Mouse (Mus musculus) ES-E14 (cell line): ENCODE measurements around the gene Btg3. TPM values are rescaled to one million over a fixed set of nuclear protein-coding genes. Genes with fewer than 3 reads are reported as not detected.

ENCODE experiments used
- DNase-seq: peaks from one replicate; pipeline ENCODE4 v3.0.0-alpha.2; 2013; ENCODE audit warnings: low read depth, low spot score
- H3K27ac ChIP-seq: 2 replicates; pipeline ENCODE4 v1.5.1; 2012; ENCODE audit warnings: low read depth, mild to moderate bottlenecking, low read length, moderate library complexity, mixed read lengths; ENCODE audit not compliant: poor library complexity, insufficient read depth, severe bottlenecking
- H3K36me3 ChIP-seq: 2 replicates; pipeline ENCODE4 v1.6.1; 2012; ENCODE audit warnings: mild to moderate bottlenecking, low read length, moderate library complexity, mixed read lengths; ENCODE audit not compliant: control insufficient read depth, poor library complexity, insufficient read depth, severe bottlenecking
- H3K4me1 ChIP-seq, 2 experiments: fragments of 150-350 bp in 1 of 2; sonication (generic) in 1 of 2; 2 replicates each; pipeline ENCODE4 v1.6.1; 2012; ENCODE audit warnings: low read length in 2 of 2, mild to moderate bottlenecking in 1 of 2, mixed read lengths in 1 of 2; ENCODE audit not compliant: control insufficient read depth in 2 of 2, insufficient read depth in 2 of 2, poor library complexity in 1 of 2
- H3K4me3 ChIP-seq, 2 experiments: fragments of 150-350 bp in 1 of 2; sonication (generic) in 1 of 2; 2 replicates each; pipeline ENCODE4 v1.5.1; 2012; ENCODE audit warnings: low read length in 2 of 2, low read depth in 1 of 2, mild to moderate bottlenecking in 1 of 2, mixed read lengths in 1 of 2; ENCODE audit not compliant: insufficient read depth in 1 of 2, poor library complexity in 1 of 2, severe bottlenecking in 1 of 2
- H3K9ac ChIP-seq: 2 replicates; pipeline ENCODE4 v1.6.1; 2012; ENCODE audit warnings: low read depth, mild to moderate bottlenecking, low read length, mixed read lengths; ENCODE audit not compliant: poor library complexity, insufficient read depth, severe bottlenecking
- H3K9me3 ChIP-seq: fragments of 150-350 bp; sonication (generic); 2 replicates; pipeline ENCODE4 v1.6.1; 2012; ENCODE audit warnings: low read depth, mild to moderate bottlenecking, low read length; ENCODE audit not compliant: control insufficient read depth, insufficient read depth
- CHD2 ChIP-seq: IDR thresholded peaks from 2 replicates; pipeline ENCODE4 v1.6.1; 2014; ENCODE audit warnings: mild to moderate bottlenecking, low read depth, low read length, inconsistent platforms
- HCFC1 ChIP-seq: IDR thresholded peaks from 2 replicates; pipeline ENCODE4 v1.6.1; 2012; ENCODE audit warnings: low read length, inconsistent platforms, borderline replicate concordance; ENCODE audit not compliant: insufficient read depth
- MAFK ChIP-seq: IDR thresholded peaks from 2 replicates; pipeline ENCODE4 v1.6.1; 2014; ENCODE audit warnings: mild to moderate bottlenecking, low read depth, low read length, inconsistent platforms; ENCODE audit not compliant: insufficient read depth
- ZC3H11A ChIP-seq: IDR thresholded peaks from 2 replicates; pipeline ENCODE4 v1.6.1; 2012; ENCODE audit warnings: low read depth, mild to moderate bottlenecking, inconsistent platforms, low read length, borderline replicate concordance
- ZNF384 ChIP-seq: IDR thresholded peaks from 2 replicates; pipeline ENCODE4 v1.6.1; 2012; ENCODE audit warnings: low read depth, low read length, inconsistent platforms
- in situ Hi-C, 2 experiments: fragments of 600-800 bp; cut with MboI; formaldehyde crosslinking; loops; one replicate each; pipeline ENCODE4 v1.15.1; 2025; ENCODE audit warnings: low sequenced_read_pairs in 2 of 2, inconsistent platforms in 1 of 2; ENCODE audit not compliant: unreplicated experiment in 2 of 2
- total RNA-seq: library from RNA; depleted of rRNA; stranded (reverse); fragments of 300-350 nt; gene quantifications from 2 replicates; pipeline ENCODE4 v1.2.3, GENCODE M21; 2012

The Btg3 gene
- total RNA-seq, 1 experiment: 27.9 TPM

- TF ChIP-seq HCFC1 (no peak), CHD2 (no peak), MAFK (no peak), ZC3H11A (no peak), ZNF384 (no peak)
- Histone ChIP-seq H3K36me3 (peaks cover 19% of the 10 kb centered on the region), H3K4me1 (no peaks in the 10 kb centered on the region), H3K4me3 (no peak overlapping the region), H3K27ac (no peak overlapping the region), H3K9me3 (no peaks in the 10 kb centered on the region), H3K9ac (no peak overlapping the region)
- no peak for DNase-seq
- in situ Hi-C loops: no loop called here
These were observed 15.5 kb downstream of the Btg3 start for GRCm38 (mm10) chr16:78361466-78361865.

GRCm38 (mm10) chr16:78357757-78358156 is 19.2 kb downstream of the Btg3 start:
- Histone ChIP-seq H3K36me3 (peaks cover 13% of the 10 kb centered on the region), H3K9me3 (no peaks in the 10 kb centered on the region), H3K4me1 (no peaks in the 10 kb centered on the region), H3K4me3 (no peak overlapping the region), H3K27ac (no peak overlapping the region), H3K9ac (no peak overlapping the region)
- TF ChIP-seq MAFK (no peak), ZNF384 (no peak), CHD2 (no peak), ZC3H11A (no peak), HCFC1 (no peak)
- in situ Hi-C loops: no loop called here
- DNase-seq: no peak

GRCm38 (mm10) chr16:78347328-78347926 is 29.6 kb downstream of the Btg3 start:
- no peak overlapping the region for H3K27ac ChIP-seq
- in situ Hi-C loops: loop anchor here in 1 of 2 experiments (10.0 kb wide), 1 partner anchor 143 kb away; no protein-coding TSS in a partner anchor
- H3K4me3 ChIP-seq: no peak overlapping the region
- no peaks in the 10 kb centered on the region for H3K9me3 ChIP-seq
- no peaks in the 10 kb centered on the region for H3K4me1 ChIP-seq
- H3K36me3 ChIP-seq: peaks cover 1% of the 10 kb centered on the region; the same call in 1 of the 2 replicates
- TF ChIP-seq CHD2: no peak
- TF ChIP-seq ZC3H11A: no peak
- TF ChIP-seq MAFK: no peak
- TF ChIP-seq HCFC1: no peak
- no peak for TF ChIP-seq ZNF384
- no peak overlapping the region for H3K9ac ChIP-seq
- no peak for DNase-seq

GRCm38 (mm10) chr16:78346662-78347327 is 30.2 kb downstream of the Btg3 start:
- H3K4me1 ChIP-seq: no peaks in the 10 kb centered on the region
- peaks cover 1% of the 10 kb centered on the region; the same call in 1 of the 2 replicates for H3K36me3 ChIP-seq
- H3K27ac ChIP-seq: no peak overlapping the region
- no peak for DNase-seq
- no peaks in the 10 kb centered on the region for H3K9me3 ChIP-seq
- H3K4me3 ChIP-seq: no peak overlapping the region
- no peak overlapping the region for H3K9ac ChIP-seq
- TF ChIP-seq MAFK (no peak), ZNF384 (no peak), HCFC1 (no peak), ZC3H11A (no peak), CHD2 (no peak)
- in situ Hi-C loops: loop anchor here in 1 of 2 experiments (10.0 kb wide), 1 partner anchor 142 kb away; no protein-coding TSS in a partner anchor
